Mouse (Mus musculus) embryonic fibroblast, embryonic 13.5 days (primary cell): ENCODE measurements around the gene Alad.

ENCODE experiments used
- CTCF ChIP-seq: IDR thresholded peaks from 2 replicates; pipeline ENCODE4 v1.5.1; 2011; ENCODE audit warnings: mild to moderate bottlenecking, control low read depth, low read length, moderate library complexity, borderline replicate concordance; ENCODE audit not compliant: insufficient read depth
- POLR2A ChIP-seq: IDR thresholded peaks from 2 replicates; pipeline ENCODE4 v1.6.1; 2011; ENCODE audit warnings: low read depth, mild to moderate bottlenecking, control low read depth, low read length, moderate library complexity

DNA sequence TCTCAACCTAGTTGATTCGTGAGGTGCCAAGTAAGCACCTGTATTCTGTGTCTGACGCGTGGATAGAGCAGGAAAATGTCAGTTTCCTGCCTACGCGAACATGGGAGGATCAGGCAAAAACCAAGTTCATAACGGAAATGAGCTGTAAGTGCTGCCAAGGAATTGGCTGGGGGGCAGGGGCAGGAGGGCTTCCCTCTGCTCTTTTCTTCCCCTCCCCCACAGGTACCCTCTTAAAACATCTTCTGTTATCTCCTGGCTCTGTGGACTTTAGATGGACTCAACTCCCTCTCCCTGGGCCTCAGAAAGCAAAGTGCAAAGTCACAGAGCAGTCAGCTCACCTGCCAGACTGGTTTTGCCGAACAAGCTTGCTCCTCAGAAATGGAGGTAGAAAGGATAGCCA lies 16.7 kb downstream of the Alad start:
- no peak for TF ChIP-seq POLR2A
- TF ChIP-seq CTCF = no peak
